Mouse (Mus musculus) left cerebral cortex, postnatal 14 days (tissue): ENCODE measurements around the gene Acer3. TPM values are rescaled to one million over a fixed set of nuclear protein-coding genes. Genes with fewer than 3 reads are reported as not detected.

Experiments used
- DNase-seq, 2 experiments: peaks; one replicate each; pipeline ENCODE4 v3.0.0; 2021 to 2022; ENCODE audit warnings: low spot score in 2 of 2, mixed read lengths in 1 of 2
- intact Hi-C: fragments of 180-260 bp; cut with DNase I; formaldehyde crosslinking; loops from one replicate; pipeline ENCODE4 v1.15.1; 2025
- long read RNA-seq, 2 experiments: library from polyadenylated mRNA; stranded (forward); transcript quantifications; one replicate each; pipeline ENCODE4 v2.0.0; 2021
- total RNA-seq, 2 experiments: library from RNA; stranded (reverse); gene quantifications; 2 replicates each; pipeline ENCODE4 v1.2.3; 2021

Acer3 gene
- total RNA-seq, result 10 to 100 TPM; 17.2 to 17.5 TPM
- long read RNA-seq, experiment 1, full-length matches to known transcripts, result 8 of 14 reads
- long read RNA-seq, experiment 1, partial matches to known transcripts, result 1 of 14 reads
- long read RNA-seq, experiment 1, other reads (novel, unspliced or antisense), result 5 of 14 reads
- long read RNA-seq, experiment 2, full-length matches to known transcripts, result 7 of 8 reads
- long read RNA-seq, experiment 2, partial matches to known transcripts, result 0 of 8 reads
- long read RNA-seq, experiment 2, other reads (novel, unspliced or antisense), result 1 of 8 reads

- intact Hi-C loops, result no loop called here
- no peak for DNase-seq
These were observed at the start of gene Acer3 for GRCm38 (mm10) chr7:98321083-98321482. Gene Acer3 (minus strand): TSS chr7:98321208.

DNA sequence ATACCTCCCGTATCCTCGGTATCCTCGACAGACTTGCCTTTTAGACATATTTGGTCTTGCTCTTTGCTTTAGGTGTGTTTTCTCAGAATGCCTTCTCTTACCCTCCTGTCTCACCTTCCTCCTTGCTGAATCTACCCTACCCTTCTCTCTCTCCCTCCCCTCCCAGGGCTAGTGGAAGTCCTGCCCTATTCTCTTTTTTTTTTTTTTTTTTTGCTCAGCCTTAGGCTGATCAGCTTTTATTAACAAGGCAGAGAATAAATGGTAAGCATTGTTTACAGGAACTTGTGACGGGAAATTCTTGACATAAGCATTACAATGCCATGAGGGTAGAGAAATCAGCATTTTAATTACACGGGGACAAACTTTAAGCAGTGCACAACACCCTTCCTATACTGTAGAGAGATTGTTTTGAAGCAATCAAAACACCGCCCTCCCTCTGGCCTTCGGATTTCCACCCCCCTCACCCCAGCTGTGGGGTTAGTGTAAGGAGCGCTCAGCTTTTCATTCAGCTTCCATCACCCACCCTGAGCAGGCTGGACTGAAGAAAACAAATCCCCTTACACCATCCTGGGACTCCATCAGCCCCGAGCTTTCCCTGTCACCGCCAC is 48.9 kb upstream of the Acer3 start:
- intact Hi-C loops, result loop anchor here (5.0 kb wide), 1 partner anchor 47 kb away; no protein-coding TSS in a partner anchor
- DNase-seq, result no peak

DNA sequence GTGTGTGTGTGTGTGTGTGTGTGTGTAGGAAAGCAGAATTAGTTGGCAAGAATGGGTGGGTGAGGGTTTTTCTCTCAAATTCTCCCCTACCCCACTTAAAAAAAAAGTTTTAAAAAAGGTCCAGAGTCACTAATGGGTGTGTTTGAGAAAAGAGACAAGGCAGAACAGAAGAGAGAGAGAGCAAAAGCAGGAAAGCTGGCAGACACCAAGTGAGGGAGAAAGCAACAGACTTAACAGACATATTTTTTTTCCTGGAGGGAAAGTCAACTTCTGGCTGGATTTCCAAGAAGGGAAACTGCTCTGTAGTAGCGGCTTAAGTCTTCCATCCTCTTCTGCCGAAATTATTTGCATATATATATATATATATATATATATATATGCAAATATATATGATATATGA is 40.7 kb upstream of the Acer3 start:
- DNase-seq, result no peak
- intact Hi-C loops, result no loop called here

- intact Hi-C loops, result no loop called here
These were observed 40.1 kb upstream of the Acer3 start, which contains the start of gene Tsku for GRCm38 (mm10) chr7:98361063-98361652. Gene Tsku (minus strand): TSS chr7:98361328.

GRCm38 (mm10) chr7:98360621-98360990 is 39.6 kb upstream of the Acer3 start:
- DNase-seq, result no peak
- intact Hi-C loops, result no loop called here

More at GRCm38 (mm10) chr7:98361063-98361652, 40.1 kb upstream of the Acer3 start, which contains the start of gene Tsku:
- peak; percentile 81 to 82 for DNase-seq

DNA sequence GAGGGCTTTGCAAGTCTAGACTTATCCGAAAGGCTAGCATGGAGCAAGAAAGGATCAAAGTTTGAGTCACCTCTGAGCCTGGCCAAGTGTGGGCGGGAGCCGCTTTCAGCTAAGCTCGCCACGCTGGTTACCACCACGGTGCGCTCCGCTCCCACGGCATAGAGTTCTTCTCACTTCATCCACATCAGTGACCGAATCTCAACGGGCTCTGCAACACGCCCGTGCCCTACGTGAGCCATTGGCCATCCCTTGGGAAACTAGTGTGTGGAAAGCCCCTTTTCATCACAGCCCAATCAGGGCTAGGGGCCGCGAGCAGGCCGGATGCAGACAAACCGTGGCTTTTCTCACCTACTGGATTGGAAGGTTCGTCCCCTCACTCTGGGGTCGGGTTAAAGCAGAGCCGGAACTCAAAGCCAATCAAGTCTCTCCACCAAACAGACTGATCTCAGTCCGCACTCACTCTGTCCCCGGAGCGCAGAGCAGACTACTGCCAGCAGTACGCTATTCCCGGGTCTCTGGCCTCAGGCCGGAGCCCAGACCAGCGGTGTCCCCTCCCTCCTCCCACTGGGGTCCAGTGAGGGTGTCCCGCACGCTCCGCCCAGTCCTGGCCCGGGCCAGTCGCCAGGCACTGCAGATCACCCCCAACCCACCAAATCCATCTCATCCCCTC is 39.1 kb upstream of the Acer3 start:
- intact Hi-C loops, result loop anchor here (10.0 kb wide), 1 partner anchor 225 kb away; no protein-coding TSS in a partner anchor

DNA sequence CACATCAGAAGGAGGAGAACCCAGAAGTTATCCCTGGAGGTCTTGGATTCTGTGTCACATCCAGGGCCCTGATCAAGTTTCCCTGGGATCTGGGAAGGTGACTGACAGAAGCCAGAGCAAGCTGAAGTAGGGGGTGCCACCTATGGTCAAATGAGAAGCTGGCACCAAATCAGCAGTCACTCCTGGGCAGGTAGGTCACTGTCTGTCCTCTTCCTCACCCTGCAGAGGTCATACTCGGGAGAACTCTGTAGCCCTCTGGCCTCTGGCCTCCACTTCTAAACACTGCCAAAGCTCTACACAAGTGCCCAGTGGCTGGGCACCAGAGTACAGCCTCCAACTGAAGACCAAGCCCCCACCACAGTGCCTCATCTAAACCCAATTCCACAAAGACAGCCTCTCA is 37.0 kb upstream of the Acer3 start:
- no peak for DNase-seq
- intact Hi-C loops, result loop anchor here (10.0 kb wide), 1 partner anchor 227 kb away; no protein-coding TSS in a partner anchor

More for the DNA sequence above, 39.1 kb upstream of the Acer3 start:
- DNase-seq, result no peak

- no peak for DNase-seq
- intact Hi-C loops, result loop anchor here (10.0 kb wide), 1 partner anchor 227 kb away; no protein-coding TSS in a partner anchor
These were observed 36.3 kb upstream of the Acer3 start for GRCm38 (mm10) chr7:98357324-98357723.

DNA sequence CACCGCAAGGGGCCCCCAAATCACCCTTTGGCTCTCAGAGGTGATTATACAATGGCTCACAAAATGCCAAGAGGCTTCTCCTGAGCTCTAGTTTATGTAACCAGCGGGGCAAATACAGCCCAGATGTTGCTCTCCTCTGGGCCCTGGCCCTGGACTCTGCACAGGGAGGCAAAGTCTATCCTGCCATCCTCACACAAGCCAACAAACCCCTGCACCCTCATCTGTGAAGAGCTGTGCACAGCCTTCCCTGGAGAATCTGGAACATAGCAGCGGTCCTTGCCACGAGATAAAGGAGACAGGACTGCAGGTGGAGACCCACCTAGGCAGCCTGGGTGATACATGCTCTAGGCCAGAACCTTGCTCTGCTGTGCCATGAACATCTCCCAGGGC is 33.9 kb upstream of the Acer3 start:
- no peak for DNase-seq
- intact Hi-C loops, result loop anchor here (10.0 kb wide), 1 partner anchor 230 kb away; no protein-coding TSS in a partner anchor

GRCm38 (mm10) chr7:98354160-98354920 is 33.3 kb upstream of the Acer3 start:
- DNase-seq, result no peak
- intact Hi-C loops, result loop anchor here (10.0 kb wide), 1 partner anchor 230 kb away; no protein-coding TSS in a partner anchor

GRCm38 (mm10) chr7:98353616-98354015 is 32.6 kb upstream of the Acer3 start:
- DNase-seq, result no peak
- intact Hi-C loops, result loop anchor here (10.0 kb wide), 1 partner anchor 231 kb away; no protein-coding TSS in a partner anchor

GRCm38 (mm10) chr7:98351523-98351922 is 30.5 kb upstream of the Acer3 start:
- intact Hi-C loops, result loop anchor here (10.0 kb wide), 1 partner anchor 233 kb away; no protein-coding TSS in a partner anchor
- DNase-seq, result no peak

- DNase-seq, result no peak
- intact Hi-C loops, result loop anchor here (1.0 to 10.0 kb wide), 2 partner anchors 80 to 235 kb away; no protein-coding TSS in a partner anchor
These were observed 28.8 kb upstream of the Acer3 start for GRCm38 (mm10) chr7:98349821-98350220.

DNA sequence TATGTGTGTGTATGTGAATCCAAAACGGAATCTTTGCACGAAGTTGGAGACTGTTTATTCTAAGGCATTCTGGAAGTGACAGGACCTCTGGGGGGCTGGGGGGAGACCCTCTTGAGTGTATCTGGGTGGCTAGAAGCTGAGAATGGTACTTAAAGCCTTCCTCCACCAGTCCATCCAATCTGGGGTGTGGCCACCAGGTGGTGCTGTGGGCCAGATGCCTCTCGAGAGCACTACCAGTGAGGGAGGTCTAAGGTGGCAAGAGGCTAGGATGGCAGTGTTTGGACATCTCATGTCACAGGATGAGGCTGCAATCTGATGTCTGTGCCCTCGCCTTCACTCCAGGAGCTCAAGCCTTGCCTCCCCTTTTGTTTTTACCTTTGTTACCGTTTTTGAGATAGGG is 28.1 kb upstream of the Acer3 start:
- peak; percentile 70 to 87 for DNase-seq
- intact Hi-C loops, result loop anchor here (1.0 kb wide), 1 partner anchor 81 kb away; no protein-coding TSS in a partner anchor

DNA sequence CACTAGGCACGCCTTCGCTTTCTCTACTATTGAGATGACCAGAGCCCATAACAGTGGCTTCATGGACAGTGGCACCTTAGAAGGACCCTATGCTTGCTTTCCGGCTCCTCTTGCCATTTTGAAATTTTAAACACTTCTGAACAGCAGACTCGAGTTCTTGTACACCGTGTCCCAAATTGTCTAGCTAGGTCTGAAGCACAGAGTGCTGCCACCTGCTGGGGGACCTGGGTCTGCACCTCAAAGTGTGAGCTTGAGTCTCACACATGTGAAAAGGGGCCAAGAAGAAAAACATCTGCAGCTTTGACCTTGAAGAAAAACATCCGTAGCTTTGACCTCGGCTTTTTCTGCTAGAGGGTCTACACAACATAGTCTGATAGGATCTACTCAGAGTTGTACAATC is 27.0 kb upstream of the Acer3 start:
- peak; percentile 62 to 68 for DNase-seq
- intact Hi-C loops, result no loop called here

DNA sequence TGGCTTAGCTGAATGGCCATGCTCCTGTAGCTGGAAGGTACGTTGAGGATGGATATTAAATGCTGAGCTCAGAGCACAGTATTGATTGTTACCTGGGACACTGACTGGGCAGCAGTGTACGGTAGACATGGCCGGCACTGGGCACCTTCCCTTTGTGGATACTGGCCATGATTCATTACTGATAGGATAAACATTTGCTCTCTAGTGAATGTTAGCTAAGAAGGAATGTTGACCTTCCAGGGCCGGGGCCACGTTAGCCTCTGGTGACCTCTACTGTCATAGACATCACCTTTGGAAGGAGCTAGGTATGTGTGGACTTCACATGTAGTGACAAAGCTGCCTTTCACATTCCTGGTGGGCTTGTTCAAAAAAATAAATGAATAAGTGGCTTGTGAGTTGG is 26.5 kb upstream of the Acer3 start:
- no peak for DNase-seq
- intact Hi-C loops, result no loop called here

- DNase-seq, result no peak
- intact Hi-C loops, result no loop called here
These were observed 24.0 kb upstream of the Acer3 start for GRCm38 (mm10) chr7:98345036-98345435.

DNA sequence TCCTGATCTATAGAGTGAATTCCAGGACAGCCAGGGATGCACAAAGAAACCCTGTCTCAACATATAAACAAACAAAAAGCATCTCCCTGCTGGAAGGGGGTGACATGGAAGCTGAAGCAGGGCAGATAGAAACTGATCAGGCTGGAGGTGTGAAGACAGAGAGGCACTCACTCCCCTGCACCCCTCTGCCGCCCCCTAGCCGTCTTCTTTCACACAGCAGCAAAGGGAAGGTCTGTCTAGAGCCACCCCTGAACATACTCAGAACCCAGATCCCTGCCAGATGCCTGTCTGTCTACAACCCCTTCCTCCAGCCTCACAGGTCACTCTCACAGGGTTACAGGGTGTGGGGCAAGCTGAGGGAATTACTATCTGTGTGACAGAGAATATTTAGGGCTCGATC is 23.4 kb upstream of the Acer3 start:
- DNase-seq, result no peak

DNA sequence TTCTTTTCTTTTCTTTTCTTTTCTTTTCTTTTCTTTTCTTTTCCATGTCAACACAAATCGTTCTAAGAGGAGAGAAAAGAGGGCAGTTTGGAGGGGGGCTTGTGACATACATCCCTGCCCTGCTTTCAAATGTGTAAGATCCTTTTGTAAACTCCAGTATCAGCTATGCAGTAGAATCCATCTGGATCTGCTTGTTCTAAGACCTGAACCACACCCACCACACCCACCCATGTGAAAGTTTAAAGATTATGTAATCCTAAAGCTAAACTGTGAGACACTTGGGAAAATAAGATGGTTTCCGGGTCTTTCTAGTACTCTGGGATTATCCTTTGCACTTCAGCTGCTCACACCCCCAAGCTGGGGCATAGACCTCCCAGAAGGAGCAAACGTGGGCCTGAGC is 21.2 kb upstream of the Acer3 start:
- intact Hi-C loops, result loop anchor here (5.0 kb wide), 2 partner anchors 55 to 185 kb away; no protein-coding TSS in a partner anchor
- DNase-seq, result no peak

More for the DNA sequence above, 23.4 kb upstream of the Acer3 start:
- intact Hi-C loops, result loop anchor here (5.0 kb wide), 2 partner anchors 57 to 187 kb away; no protein-coding TSS in a partner anchor
